Mouse (Mus musculus) urinary bladder, postnatal 25 days (tissue): ENCODE results near the gene Nbl1.

Experiments used
- DNase-seq: peaks from one replicate; pipeline ENCODE4 v3.0.0; 2022; ENCODE audit warnings: low spot score

The Nbl1 gene

GRCm38 (mm10) chr4:139092356-139093195 is at the start of gene Nbl1:
Nbl1 (minus strand) TSS chr4:139092993.
- peak; percentile 62 for DNase-seq

DNA sequence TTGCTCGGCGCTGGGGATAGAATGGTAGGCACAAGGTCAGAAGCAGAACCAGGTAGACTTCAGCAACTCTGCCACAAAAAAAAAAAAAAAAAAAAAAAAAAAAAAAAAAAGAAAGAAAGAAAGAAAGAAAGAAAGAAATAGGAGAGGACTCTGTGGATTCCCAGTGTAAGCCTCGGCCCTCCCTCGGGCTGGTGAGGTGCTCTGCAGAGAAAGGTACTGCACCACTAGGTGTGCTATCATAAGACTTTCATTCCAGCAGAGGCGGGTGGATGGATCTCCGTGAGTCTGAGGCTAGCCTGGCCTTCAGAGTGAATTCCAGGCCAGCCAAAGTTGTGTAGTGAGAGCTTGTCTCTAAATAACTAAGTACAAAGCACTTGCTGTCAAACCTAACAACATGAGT is 49.0 kb upstream of the Nbl1 start:
- DNase-seq, result no peak

GRCm38 (mm10) chr4:139140267-139140666 is 47.5 kb upstream of the Nbl1 start:
- no peak for DNase-seq

- DNase-seq, result no peak
Measured at GRCm38 (mm10) chr4:139136011-139136410, 43.2 kb upstream of the Nbl1 start.

DNA sequence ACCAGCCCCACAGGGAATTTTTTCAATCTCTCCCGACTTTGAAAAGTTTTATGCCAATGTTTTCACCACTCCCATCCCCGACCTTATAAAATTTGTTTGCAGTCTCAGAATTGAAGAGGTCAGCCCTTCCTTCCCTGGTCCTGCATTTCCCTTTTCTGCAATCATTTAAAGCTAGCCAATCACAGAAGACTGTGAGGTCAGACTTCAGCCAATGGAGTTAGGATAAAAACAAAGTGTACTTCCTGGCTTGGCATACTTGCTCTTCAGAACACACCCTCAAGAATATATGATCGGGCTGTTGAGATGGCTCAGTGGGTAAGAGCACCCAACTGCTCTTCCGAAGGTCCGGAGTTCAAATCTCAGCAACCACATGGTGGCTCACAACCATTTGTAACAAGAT is 40.3 kb upstream of the Nbl1 start:
- no peak for DNase-seq

DNA sequence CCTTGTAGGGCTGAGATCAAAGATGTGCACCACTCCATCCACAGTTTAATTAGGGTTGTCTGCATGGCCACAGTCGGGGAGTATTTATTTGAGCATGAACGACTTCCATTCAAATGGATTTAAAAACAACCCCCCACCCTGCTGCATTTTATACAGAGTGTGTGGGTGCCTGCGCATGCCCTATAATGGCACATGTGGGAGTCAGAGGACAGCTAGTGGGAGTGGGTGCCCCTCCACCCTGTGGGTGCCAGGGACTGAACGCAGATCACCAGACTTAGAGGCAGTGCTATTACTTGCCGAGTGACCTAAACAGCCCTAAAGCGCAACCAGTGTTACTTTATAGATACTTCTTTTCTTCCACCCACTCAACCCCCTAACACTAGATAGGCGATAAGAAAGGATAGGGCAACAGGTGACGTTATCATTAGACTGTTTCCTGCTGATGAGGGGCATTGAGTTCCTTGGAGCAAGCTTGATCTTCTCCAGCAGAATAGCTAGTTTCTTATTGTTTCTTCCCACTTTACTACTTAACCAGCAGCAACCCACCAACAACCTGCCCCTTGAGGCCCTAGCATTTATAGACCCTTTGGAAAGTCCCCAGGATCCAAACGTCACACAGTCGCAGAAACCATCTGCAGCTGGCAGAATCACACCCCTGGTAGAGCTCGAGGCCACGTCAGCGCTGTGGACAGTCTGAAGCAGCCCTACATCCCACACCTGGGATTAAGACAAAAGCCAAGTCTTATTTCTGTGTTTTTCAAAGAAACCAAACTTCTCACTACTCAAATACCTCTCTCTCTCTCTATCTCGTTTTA is 39.3 kb upstream of the Nbl1 start:
- no peak for DNase-seq

GRCm38 (mm10) chr4:139130701-139131549 is 38.1 kb upstream of the Nbl1 start, which contains the start of gene Minos1:
Minos1 (minus strand) TSS chr4:139131113.
- DNase-seq, result peak; percentile 98

- peak; percentile 36 for DNase-seq
Measured at GRCm38 (mm10) chr4:139129806-139130700, 37.3 kb upstream of the Nbl1 start.

- no peak for DNase-seq
Measured at GRCm38 (mm10) chr4:139126475-139126874, 33.7 kb upstream of the Nbl1 start.

GRCm38 (mm10) chr4:139124940-139125339 is 32.1 kb upstream of the Nbl1 start:
- no peak for DNase-seq

GRCm38 (mm10) chr4:139122557-139122956 is 29.8 kb upstream of the Nbl1 start:
- DNase-seq, result no peak

DNA sequence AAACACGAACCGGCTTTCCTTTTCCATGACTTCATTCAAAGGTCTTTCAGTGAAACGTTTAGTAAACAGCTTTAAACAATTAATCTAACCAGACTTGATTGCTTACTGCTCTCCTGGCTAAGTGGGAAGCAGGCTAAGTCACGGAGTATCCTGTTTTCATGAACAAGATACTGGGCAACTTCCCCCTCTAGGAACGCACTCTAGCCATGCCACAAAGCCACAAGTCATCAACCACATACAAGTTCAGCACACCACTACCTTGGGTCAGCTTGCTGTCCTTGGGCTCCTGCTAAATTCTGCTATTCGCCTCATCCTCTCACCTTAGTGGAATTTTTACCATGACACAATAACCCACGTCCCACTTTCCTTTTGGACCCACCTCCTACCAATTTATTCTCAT is 28.2 kb upstream of the Nbl1 start:
- no peak for DNase-seq

GRCm38 (mm10) chr4:139120281-139120814 is 27.6 kb upstream of the Nbl1 start:
- DNase-seq, result no peak

- no peak for DNase-seq
Measured at GRCm38 (mm10) chr4:139116356-139117063, 23.7 kb upstream of the Nbl1 start.

- DNase-seq, result no peak
Measured at GRCm38 (mm10) chr4:139115721-139116120, 22.9 kb upstream of the Nbl1 start.

DNA sequence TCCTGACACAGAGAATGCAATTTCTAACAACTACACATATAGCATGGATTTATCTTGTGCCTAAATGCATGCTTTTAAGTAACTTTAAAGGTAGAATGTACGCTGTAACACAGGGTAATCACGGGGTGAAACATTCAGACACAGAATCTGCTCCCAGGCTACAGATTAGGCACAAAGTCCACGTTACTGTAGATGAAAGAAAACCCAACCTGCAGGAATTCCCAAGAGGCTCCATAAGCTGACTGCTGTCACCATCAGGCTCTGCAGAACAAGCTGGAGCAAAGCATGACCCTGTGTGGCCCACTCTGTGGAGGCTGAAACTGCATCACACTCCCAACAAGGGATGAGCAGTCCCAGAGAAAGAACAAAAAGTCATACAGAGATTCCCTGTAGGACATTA is 19.7 kb upstream of the Nbl1 start:
- DNase-seq, result no peak

DNA sequence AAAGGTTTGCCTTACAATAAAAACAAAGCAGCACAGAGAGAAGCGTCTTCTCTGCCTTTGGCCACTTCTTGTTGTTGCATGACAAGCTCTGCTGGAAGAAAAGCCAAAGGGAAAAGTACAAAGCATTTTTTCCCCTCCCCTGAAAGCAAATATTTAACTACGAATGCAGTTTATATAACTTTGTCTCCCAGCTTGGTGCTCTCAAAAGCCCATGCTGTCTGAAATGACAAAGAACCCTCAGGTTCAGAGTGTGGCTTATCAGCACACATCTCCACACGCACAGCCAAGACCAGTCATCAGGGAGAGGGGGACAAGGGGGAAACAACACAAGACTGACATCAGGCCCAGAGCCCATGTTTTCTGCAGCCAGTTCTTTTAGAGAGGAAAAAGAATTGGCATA is 18.6 kb upstream of the Nbl1 start:
- no peak for DNase-seq

DNA sequence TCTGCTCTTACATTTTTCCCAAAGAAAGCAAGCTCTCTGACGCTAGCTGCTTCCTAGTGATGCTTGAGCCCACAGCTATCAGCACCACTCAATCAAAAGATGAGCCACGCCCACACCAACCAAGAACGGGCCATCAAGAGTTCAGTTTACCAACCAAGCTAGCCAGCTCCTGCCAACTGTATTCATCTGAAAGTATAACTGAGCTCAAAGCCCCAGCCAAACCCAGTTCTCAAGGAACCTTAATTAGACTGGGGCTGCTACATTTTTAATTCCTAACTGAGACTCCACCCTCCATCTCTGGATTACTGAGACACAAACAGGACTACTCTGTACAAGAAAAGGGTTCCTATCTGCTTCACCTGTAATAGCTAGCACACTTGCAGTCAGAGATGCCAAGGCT is 18.1 kb upstream of the Nbl1 start:
- DNase-seq, result no peak

DNA sequence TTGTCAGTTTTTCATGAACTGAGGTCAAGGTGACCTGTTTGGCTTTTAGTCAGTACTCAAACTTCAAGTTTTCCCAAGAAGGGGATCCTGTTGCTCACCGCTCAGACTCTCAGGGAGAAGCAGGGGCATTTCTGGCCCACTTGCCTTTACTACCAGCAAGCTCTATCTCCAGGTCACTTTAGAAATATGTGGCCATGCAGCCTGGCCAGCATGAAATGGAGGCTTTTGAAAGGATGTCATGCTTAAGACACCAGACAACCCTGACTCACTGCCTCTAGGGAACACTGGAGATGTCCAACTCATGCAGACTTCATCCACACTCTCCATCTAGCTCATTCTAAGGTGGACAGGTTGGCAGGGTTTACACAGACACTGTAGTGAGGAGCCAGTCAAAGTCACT is 12.7 kb upstream of the Nbl1 start:
- DNase-seq, result no peak

DNA sequence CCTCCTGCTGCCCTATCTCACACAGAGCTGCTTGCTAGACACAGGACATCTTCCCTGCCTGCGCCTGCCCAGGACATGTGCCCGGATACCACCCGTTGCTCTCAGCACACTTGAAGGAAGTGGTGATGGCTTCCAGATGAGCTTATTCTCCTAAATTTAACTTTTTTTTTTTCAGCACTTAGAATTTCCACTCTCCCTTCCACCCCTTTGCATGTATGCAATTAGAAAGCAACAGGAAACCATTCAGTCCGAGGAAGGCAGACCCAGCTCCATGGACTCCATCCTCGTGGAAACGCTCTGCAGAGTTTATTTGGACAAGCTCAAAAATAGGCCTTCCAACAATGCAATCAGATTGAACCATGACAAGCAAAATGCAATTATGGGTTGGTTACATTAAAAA is 8.8 kb upstream of the Nbl1 start:
- DNase-seq, result no peak
